Mouse (Mus musculus) left cerebral cortex, adult 9 months (tissue): ENCODE measurements around the gene Rras2.

ENCODE experiments used
- DNase-seq, 2 experiments: peaks; one replicate each; pipeline ENCODE4 v3.0.0; 2022; ENCODE audit warnings: low spot score in 2 of 2

The Rras2 gene

DNA sequence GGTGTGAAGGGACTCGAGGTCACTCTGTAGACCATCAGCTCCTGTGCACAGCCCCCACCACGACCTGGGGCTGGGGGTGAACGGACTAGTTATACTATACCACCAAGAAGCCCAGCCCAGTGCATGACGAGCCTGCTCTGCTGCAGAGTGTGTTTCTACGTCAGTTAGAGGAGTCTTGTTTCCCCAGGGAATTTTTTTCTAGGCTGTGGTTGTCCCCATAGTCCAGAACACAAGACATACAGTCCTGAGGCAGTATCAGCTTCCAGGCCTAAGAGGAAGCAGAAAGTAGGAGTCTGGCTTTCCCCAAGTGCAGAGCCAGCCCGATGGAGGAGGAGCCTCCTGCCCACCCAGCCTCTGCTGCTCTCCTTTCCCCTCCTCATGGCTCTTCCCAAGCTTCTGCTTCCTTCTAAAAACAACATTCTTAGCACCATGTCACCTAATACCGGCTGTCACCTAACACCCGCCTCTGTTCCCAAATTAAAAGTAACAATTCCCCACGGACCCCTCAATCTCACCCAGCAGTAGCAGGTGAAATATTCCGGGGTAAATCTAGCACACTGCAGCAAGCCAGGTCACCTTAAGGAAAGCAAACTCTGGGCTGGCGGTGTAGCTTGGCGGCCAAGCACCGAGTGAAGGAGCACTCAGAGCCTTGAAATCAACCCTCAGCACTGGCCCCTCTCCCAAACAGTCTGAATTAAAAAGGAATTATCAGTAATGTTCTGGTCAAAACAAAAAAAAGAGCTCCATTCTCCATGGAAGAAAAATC is 45.5 kb downstream of the Rras2 start:
- peak; percentile 33 to 34 for DNase-seq

DNA sequence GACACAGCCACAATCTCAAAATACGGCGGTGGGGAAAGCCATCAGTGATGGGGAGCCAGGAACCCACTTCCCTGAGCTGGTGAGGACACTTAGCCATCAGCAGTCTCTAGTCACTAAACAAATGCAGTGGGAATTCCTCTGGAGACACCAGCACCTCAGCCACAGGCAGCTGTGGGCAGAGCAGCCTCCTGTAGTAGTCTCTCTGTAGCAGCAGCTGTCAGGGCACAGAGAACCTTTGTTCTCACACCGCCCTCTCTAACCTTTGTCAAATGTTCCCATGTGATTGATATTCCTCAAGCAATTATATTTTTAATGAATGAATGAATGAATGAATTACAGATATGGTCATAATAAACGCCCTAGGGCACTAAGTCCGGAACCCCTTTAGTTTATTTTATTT is 46.2 kb downstream of the Rras2 start:
- no peak for DNase-seq

GRCm38 (mm10) chr7:114070458-114070840 is 47.1 kb downstream of the Rras2 start:
- no peak for DNase-seq

GRCm38 (mm10) chr7:114069726-114070457 is 47.7 kb downstream of the Rras2 start:
- DNase-seq = no peak

DNA sequence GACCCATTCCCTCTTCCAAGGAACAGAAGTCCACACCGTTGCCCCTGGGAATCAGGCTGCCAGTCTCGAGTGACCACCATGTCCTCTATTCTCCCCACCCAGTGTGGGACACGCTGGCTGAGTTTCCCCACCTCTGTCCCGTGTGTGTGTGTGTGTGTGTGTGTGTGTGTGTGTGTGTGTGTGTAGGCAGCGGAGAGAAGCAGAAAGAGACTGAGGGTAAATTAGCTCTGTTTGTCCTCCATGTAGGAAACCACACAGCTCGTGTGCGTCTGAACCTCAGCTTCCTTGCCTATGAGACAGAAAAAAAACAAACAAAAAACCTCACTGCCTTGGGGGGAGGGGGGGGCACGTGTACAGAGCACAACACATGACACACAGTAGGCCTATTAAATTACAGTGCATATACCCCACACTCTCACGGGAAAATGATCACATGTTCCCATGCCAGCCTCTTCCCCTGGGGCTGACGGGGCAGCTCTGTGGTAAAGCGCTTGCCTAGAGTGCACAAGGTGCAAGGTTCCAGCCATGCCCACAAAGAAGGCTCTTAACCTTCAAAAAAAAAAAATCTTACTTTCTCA is 48.5 kb downstream of the Rras2 start:
- DNase-seq = no peak

- peak; percentile 40 to 93 for DNase-seq
These were observed 50.9 kb downstream of the Rras2 start for GRCm38 (mm10) chr7:114066529-114067178.

GRCm38 (mm10) chr7:114065407-114066185 is 52.0 kb downstream of the Rras2 start:
- no peak for DNase-seq

GRCm38 (mm10) chr7:114063966-114064365 is 53.6 kb downstream of the Rras2 start:
- DNase-seq = no peak

- peak in 1 of 2 experiments; percentile 49 for DNase-seq
These were observed 54.0 kb downstream of the Rras2 start for GRCm38 (mm10) chr7:114063534-114063933.

DNA sequence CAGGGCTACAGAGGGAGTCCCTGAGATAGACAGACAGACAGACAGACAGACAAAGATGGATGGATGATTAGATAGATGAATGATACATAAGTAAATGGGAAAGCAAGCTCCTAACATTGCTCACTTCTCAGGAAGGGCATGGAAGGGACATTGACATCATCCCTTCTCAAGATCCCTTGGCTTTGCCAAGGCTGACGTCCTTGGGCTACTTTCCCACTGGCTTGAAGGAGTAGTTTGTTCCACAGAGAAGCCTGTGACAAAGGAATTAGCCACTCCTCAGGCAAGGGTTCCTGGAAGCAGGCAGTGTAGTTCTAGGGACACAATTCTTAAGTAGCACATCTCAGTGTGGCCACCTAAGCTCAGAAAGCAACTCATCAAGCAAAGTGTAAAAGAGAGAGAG is 55.1 kb downstream of the Rras2 start:
- DNase-seq = no peak

GRCm38 (mm10) chr7:114060445-114060844 is 57.1 kb downstream of the Rras2 start:
- no peak for DNase-seq

- DNase-seq = no peak
These were observed 58.6 kb downstream of the Rras2 start for GRCm38 (mm10) chr7:114058927-114059441.

GRCm38 (mm10) chr7:114058166-114058565 is 59.4 kb downstream of the Rras2 start:
- no peak for DNase-seq

DNA sequence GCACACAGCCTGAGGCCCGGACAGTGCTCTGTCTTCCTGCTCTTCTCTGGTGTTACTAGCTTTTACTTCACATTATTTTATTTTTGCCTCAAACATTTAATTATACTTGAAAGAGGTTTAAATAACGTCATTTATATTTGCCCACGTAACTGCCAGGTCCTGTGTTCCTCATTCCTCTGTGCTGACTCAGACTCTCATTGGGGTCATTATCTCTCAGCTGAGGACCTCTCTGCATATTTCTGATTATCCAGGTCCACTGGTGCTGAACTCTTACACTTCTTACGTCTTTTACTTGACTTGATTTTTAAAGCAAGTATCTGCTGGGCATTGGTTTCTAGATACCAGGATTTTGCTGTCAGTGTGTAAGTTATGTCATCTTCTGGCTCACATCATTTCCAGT is 63.9 kb downstream of the Rras2 start:
- DNase-seq = no peak

GRCm38 (mm10) chr7:114045814-114046213 is 71.8 kb downstream of the Rras2 start:
- DNase-seq = no peak

- no peak for DNase-seq
These were observed 73.5 kb downstream of the Rras2 start for GRCm38 (mm10) chr7:114043929-114044549.

DNA sequence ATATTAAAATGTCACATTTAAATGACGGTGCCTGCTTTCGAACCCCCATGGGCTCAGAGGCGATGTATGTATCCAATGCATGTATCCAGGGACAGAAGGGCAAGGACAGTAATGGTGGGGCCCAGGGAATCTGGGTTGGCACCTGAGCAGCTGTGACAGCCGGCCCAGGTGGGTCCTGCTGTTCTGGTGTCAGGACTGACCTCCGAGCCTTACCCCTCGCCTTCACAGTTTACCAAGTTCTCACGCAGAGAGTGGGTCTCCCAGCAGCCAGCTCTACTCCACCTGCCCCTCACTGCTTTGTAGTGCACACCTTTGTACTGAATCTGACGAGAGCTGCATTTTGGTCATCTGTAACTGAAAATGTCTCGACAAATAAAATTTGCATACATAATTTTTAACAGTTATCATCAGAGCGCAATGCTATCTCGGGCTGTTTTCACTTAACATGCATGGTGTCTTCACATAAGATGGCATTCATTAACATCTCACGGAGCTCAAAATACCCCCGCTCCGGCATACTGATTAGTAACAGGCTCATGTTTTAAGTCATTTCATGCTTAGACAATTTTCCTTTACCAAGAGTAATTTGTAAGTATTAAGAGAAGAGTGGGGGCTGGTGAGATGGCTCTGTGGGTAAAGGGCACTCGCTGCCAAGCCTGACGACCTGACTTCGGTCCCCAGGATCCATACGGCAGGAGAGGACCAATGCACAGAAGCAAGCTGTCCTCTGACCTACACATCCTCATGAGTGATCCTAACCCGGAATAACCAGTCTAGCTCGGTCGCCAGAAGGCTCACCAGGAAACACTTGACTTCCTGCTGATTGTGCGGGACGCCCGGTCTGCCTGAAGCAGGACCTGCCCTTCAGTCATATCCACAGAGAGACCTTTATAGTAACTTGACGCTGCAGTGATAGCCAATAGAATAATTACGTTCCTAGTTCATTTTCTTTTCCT is 74.3 kb downstream of the Rras2 start:
- no peak for DNase-seq

DNA sequence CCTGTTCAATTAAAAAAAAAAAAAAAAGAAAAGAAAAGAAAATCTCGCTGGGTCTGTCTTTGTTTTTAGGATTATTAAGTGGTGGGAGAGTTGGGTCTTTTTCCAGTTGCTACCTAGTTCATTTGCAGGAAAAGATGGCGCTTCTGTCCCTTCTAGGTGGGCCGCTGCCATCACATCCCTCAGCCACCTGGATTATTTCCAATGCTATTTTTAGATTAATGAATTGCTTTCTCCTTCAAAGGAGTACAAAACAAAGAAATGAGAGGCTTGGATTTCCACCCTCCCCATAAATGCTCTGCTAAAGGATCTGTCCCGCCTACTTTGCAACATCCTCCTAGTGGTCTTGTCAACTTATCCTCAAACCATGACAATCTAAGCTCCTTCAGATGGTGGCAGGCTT is 76.2 kb downstream of the Rras2 start:
- no peak for DNase-seq

- DNase-seq = no peak
These were observed 80.3 kb downstream of the Rras2 start for GRCm38 (mm10) chr7:114037237-114037636.

GRCm38 (mm10) chr7:114029596-114029995 is 88.0 kb downstream of the Rras2 start:
- DNase-seq = no peak
